Mouse (Mus musculus) embryonic facial prominence, embryonic 15.5 days (tissue): Measurements from ENCODE around the gene Cd209e. TPM values are rescaled to one million over a fixed set of nuclear protein-coding genes. Genes with fewer than 3 reads are reported as not detected.
"Not testable (repeated sequence)": the region's sequence is repeated elsewhere in the genome, so short reads cannot be mapped to it uniquely, and the experiment has no call there.

Experiments used
- ATAC-seq: fragments of 200-750 bp; cut with Nextera tagmentation; 2 replicates; pipeline ENCODE4 v1.8.0; 2017; ENCODE audit warnings: low read depth, moderate TSS enrichment; ENCODE audit not compliant: insufficient number of reproducible peaks, low FRiP score, low TSS enrichment
- H3K27ac ChIP-seq: fragments of 300-500 bp; sonication (generic); replicated peaks from 2 replicates; pipeline ENCODE4 v1.5.1; 2015; ENCODE audit warnings: mild to moderate bottlenecking, inconsistent platforms
- H3K27me3 ChIP-seq: fragments of 300-500 bp; sonication (generic); 2 replicates; pipeline ENCODE4 v1.6.1; 2015; ENCODE audit warnings: inconsistent platforms
- H3K36me3 ChIP-seq: fragments of 300-500 bp; sonication (generic); 2 replicates; pipeline ENCODE4 v1.6.1; 2015; ENCODE audit warnings: mild to moderate bottlenecking, inconsistent platforms
- H3K4me1 ChIP-seq: fragments of 300-500 bp; sonication (generic); 2 replicates; pipeline ENCODE4 v1.6.1; 2015; ENCODE audit warnings: inconsistent platforms
- H3K4me2 ChIP-seq: fragments of 300-500 bp; sonication (generic); replicated peaks from 2 replicates; pipeline ENCODE4 v1.6.1; 2015; ENCODE audit warnings: mild to moderate bottlenecking, inconsistent platforms
- H3K4me3 ChIP-seq: fragments of 300-500 bp; sonication (generic); replicated peaks from 2 replicates; pipeline ENCODE4 v1.5.1; 2015; ENCODE audit warnings: mild to moderate bottlenecking, inconsistent platforms
- H3K9ac ChIP-seq: fragments of 300-500 bp; sonication (generic); 2 replicates; pipeline ENCODE4 v1.6.1; 2015; ENCODE audit warnings: inconsistent platforms
- H3K9me3 ChIP-seq: fragments of 300-500 bp; sonication (generic); replicated peaks from 2 replicates; pipeline ENCODE4 v1.6.1; 2016; ENCODE audit warnings: inconsistent platforms
- WGBS: fragments of 180-500 bp; shearing (Covaris S2); methylation state at CpG from one replicate; pipeline ENCODE4 v1.1.7; 2015; 5-methylcytosine and 5-hydroxymethylcytosine counted together
- polyA plus RNA-seq: library from polyadenylated mRNA; unstranded; fragments of >200 nt; fragmentation: Nextera tagmentation; extraction: Ambion mirVana; gene quantifications from 2 replicates; pipeline ENCODE4 v1.2.1, GENCODE M21; 2015

Cd209e gene
- polyA plus RNA-seq = not detected in 2 replicates

- no peak for ATAC-seq
- no peaks in the 10 kb centered on the region for H3K27me3 ChIP-seq
- no peaks in the 10 kb centered on the region for H3K36me3 ChIP-seq
- H3K9ac ChIP-seq = no peak within 1 kb of the TSS
- H3K27ac ChIP-seq = no peak within 1 kb of the TSS
- no peaks in the 10 kb centered on the region for H3K9me3 ChIP-seq
- H3K4me3 ChIP-seq = no peak within 1 kb of the TSS
- no peaks in the 10 kb centered on the region for H3K4me1 ChIP-seq
- WGBS = 77% methylated on average over 2 of the region's 2 CpGs
- H3K4me2 ChIP-seq = no peak within 1 kb of the TSS
Measured at GRCm38 (mm10) chr8:3854209-3854608, at the start of gene Cd209e. Gene Cd209e (minus strand): TSS chr8:3854309.

GRCm38 (mm10) chr8:3878455-3878854 lies 24.3 kb upstream of the Cd209e start, which contains the start of gene Cd209d:
Gene Cd209d (minus strand): TSS chr8:3878555.
- H3K4me3 ChIP-seq = no peak within 1 kb of the TSS
- H3K4me2 ChIP-seq = no peak within 1 kb of the TSS
- no peaks in the 10 kb centered on the region for H3K4me1 ChIP-seq
- no peaks in the 10 kb centered on the region for H3K27me3 ChIP-seq
- no peaks in the 10 kb centered on the region for H3K9me3 ChIP-seq
- no peak within 1 kb of the TSS for H3K27ac ChIP-seq
- no peak within 1 kb of the TSS for H3K9ac ChIP-seq
- no peak for ATAC-seq
- H3K36me3 ChIP-seq = no peaks in the 10 kb centered on the region
- 72% methylated on average over 4 of the region's 4 CpGs for WGBS

GRCm38 (mm10) chr8:3876121-3876520 lies 22.0 kb upstream of the Cd209e start:
- Histone ChIP-seq H3K9ac (no peak overlapping the region), H3K36me3 (no peaks in the 10 kb centered on the region), H3K27ac (no peak overlapping the region), H3K4me3 (no peak overlapping the region), H3K9me3 (no peaks in the 10 kb centered on the region), H3K27me3 (no peaks in the 10 kb centered on the region), H3K4me2 (no peak overlapping the region), H3K4me1 (no peaks in the 10 kb centered on the region)
- WGBS = 71% methylated on average over 2 of the region's 2 CpGs
- no peak for ATAC-seq

GRCm38 (mm10) chr8:3862736-3863135 lies 8.6 kb upstream of the Cd209e start:
- not testable (repeated sequence) for H3K27me3 ChIP-seq, H3K36me3 ChIP-seq, H3K27ac ChIP-seq, H3K4me2 ChIP-seq, H3K4me1 ChIP-seq, ATAC-seq, H3K4me3 ChIP-seq, H3K9ac ChIP-seq, H3K9me3 ChIP-seq

GRCm38 (mm10) chr8:3803091-3803490 lies 51.0 kb downstream of the Cd209e start:
- Histone ChIP-seq H3K27me3 (no peaks in the 10 kb centered on the region), H3K4me2 (no peak overlapping the region), H3K36me3 (no peaks in the 10 kb centered on the region), H3K4me3 (no peak overlapping the region), H3K4me1 (no peaks in the 10 kb centered on the region), H3K27ac (no peak overlapping the region), H3K9me3 (0 out of 2 replicates have a peak, but pooled peaks cover 9% of the 10 kb centered on the region), H3K9ac (no peak overlapping the region)
- WGBS = 86% methylated on average over 14 of the region's 14 CpGs
- no peak for ATAC-seq

Other genes starting within 250 kb of the Cd209e start
- 53.7 and 55.7 TPM in 2 replicates for gene Xab2, start 233.0 kb downstream of the Cd209e start, polyA plus RNA-seq
- gene Pet100, start 232.8 kb downstream of the Cd209e start, polyA plus RNA-seq = 103 and 116 TPM in 2 replicates
- 0.11 and 0.43 TPM in 2 replicates for gene Pcp2, start 228.8 kb downstream of the Cd209e start, polyA plus RNA-seq
- gene Stxbp2, start 223.4 kb downstream of the Cd209e start, polyA plus RNA-seq = 48.4 and 56.0 TPM in 2 replicates
- gene Retn, start 198.5 kb downstream of the Cd209e start, polyA plus RNA-seq = not detected in 2 replicates
- gene Mcemp1, start 188.6 kb downstream of the Cd209e start, polyA plus RNA-seq = 0.28 and 0.98 TPM in 2 replicates
- gene Fcor, start 181.9 kb downstream of the Cd209e start, polyA plus RNA-seq = 8.1 and 10.7 TPM in 2 replicates
- 38.8 and 40.6 TPM in 2 replicates for gene Trappc5, start 178.0 kb downstream of the Cd209e start, polyA plus RNA-seq
- gene Fcer2a, start 160.1 kb downstream of the Cd209e start, polyA plus RNA-seq = 0.16 and 0.26 TPM in 2 replicates
- not detected in 2 replicates for gene Clec4g, start 133.7 kb downstream of the Cd209e start, polyA plus RNA-seq
- 0.22 and 0.61 TPM in 2 replicates for gene Cd209a, start 105.3 kb downstream of the Cd209e start, polyA plus RNA-seq
- gene Cd209d, start 24.2 kb upstream of the Cd209e start, polyA plus RNA-seq = not detected in 2 replicates
- gene Cd209b, start 72.5 kb upstream of the Cd209e start, polyA plus RNA-seq = not detected in 2 replicates
- 0.59 and 0.68 TPM in 2 replicates for gene Cd209c, start 100.4 kb upstream of the Cd209e start, polyA plus RNA-seq